Mouse (Mus musculus): ENCODE data around the gene Slc35e3.

DNA sequence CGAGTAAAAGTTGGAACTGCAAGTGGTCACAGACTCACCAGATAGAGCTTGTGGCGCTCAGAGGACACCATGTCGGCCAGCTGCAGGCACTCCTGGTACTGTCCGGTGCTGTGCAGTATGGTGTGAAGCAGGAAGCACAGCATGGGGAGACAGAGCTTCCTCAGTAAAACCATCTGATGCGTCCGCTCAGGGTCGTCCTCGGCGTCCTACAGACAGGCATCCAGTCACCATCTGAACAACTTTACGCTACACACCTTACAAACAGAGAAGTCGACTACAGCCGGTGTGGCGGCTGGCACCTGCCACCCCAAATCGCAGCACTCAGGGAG, 5.1 kb upstream of the Slc35e3 start:
- TF ChIP-seq CTCF (IDR thresholded peaks at IDR 0.05; ENCODE audit: insufficient read depth, low read length), result no peak
- TF ChIP-seq POLR2A (IDR thresholded peaks at IDR 0.05; ENCODE audit: borderline replicate concordance, extremely low read depth, low read depth, low read length), result no peak
